Mouse (Mus musculus): Measurements from ENCODE around the gene Pecam1.

GRCm38 (mm10) chr11:106674612-106675153 lies 75.7 kb downstream of the Pecam1 start:
- no peak for TF ChIP-seq POLR2A (IDR thresholded peaks at IDR 0.05; ENCODE audit: insufficient read depth, low read depth, low read length)
- TF ChIP-seq CTCF (IDR thresholded peaks at IDR 0.05; ENCODE audit: insufficient read depth, low read depth, low read length) = no peak

All from olfactory bulb, adult 2 months (tissue).